Mouse (Mus musculus): ENCODE data around the gene Ackr3.

DNA sequence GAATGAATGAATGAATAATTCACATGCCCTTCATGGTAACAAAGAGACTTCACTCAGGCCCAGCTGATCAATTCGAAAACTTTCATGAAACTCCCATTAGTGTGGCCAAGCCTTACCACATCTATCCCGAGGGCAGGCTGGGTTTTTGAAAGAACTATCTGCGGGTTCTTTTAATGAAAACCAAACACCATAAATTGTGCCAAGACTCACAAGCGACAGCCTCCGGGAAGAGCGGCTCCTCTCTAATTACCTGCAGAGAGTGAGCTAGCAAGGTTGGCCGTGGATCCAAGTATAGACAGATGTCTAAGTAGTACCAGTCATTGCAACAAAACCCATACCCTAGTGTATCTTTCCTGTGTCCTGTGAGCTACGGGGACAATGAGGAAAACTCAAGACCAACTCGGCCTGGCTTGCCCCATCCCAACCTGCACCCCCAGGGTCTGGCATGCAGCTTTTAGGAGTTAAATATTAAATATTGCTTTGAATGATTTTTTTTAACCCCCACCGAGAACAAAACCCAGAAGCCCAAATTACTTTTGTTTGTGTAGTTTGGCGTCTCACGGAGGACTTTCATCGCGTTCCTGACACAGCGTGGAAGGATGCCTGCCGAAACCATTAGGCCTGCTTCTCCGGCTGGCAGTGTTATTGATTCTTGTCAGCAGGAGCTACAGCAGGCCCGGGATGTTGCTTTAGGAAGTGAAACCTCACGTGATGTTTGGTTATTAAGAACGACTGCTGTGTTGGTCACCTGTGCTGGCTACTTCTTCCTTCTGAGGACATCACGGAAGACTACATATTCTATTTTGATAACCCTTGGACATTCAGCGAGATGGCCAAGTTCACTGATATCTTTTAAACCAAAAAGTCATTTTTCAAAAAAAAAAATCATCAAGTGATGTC lies 28.1 kb downstream of the Ackr3 start:
- TF ChIP-seq POLR2A (IDR thresholded peaks at IDR 0.05; ENCODE audit: low read depth, low read length) (no peak), CTCF (IDR thresholded peaks at IDR 0.05; ENCODE audit: extremely low read depth, insufficient read depth, insufficient read length, insufficient replicate concordance) (no peak)
